Mouse (Mus musculus): ENCODE measurements at regions not wholly inside any gene's neighbourhood (a gene's known extent, or its start where the extent isn't known, plus 50 kb on each side); places are given as distances from the start of the nearest gene placed in this dataset.

- Histone ChIP-seq H3K79me2 (ENCODE audit: control insufficient read depth, insufficient read depth, low read length) (no peaks in the 10 kb centered on the region), H3K4me3 (ENCODE audit: insufficient read depth, low read depth, low read length) (no peak overlapping the region), H3K27me3 (ENCODE audit: control insufficient read depth, insufficient read depth, low read length) (no peaks in the 10 kb centered on the region), H3K27ac (replicated peaks; ENCODE audit: insufficient read depth, low read depth, low read length) (no peak overlapping the region), H3K9ac (ENCODE audit: low read depth, low read length) (no peak overlapping the region), H3K36me3 (ENCODE audit: control insufficient read depth, insufficient read depth, low read length) (no peaks in the 10 kb centered on the region), H3K4me1 (ENCODE audit: control insufficient read depth, insufficient read depth, low read length) (no peaks in the 10 kb centered on the region)
- 69% methylated on average over 3 of the region's 3 CpGs for WGBS
- TF ChIP-seq POLR2A (IDR thresholded peaks at IDR 0.05; ENCODE audit: extremely low read depth, insufficient read depth, low read length) = no peak
- no peak for TF ChIP-seq CTCF (IDR thresholded peaks at IDR 0.05; ENCODE audit: low read depth, low read length)
- DNase-seq (ENCODE audit: extremely low read depth, low read depth, low spot score) = no peak
These were observed 200.3 kb upstream of the Gm11042 start for GRCm38 (mm10) chr12:74516527-74516926.

- H3K9ac ChIP-seq (ENCODE audit: low read depth, low read length) = no peak overlapping the region
- no peaks in the 10 kb centered on the region for H3K36me3 ChIP-seq (ENCODE audit: control insufficient read depth, insufficient read depth, low read length)
- no peaks in the 10 kb centered on the region for H3K4me1 ChIP-seq (ENCODE audit: control insufficient read depth, insufficient read depth, low read length)
- H3K27me3 ChIP-seq (ENCODE audit: control insufficient read depth, insufficient read depth, low read length) = no peaks in the 10 kb centered on the region
- WGBS = 80% methylated on average over 2 of the region's 2 CpGs
- no peak overlapping the region for H3K4me3 ChIP-seq (ENCODE audit: insufficient read depth, low read depth, low read length)
- no peak for TF ChIP-seq POLR2A (IDR thresholded peaks at IDR 0.05; ENCODE audit: extremely low read depth, insufficient read depth, low read length)
- TF ChIP-seq CTCF (IDR thresholded peaks at IDR 0.05; ENCODE audit: low read depth, low read length) = no peak
- H3K79me2 ChIP-seq (ENCODE audit: control insufficient read depth, insufficient read depth, low read length) = no peaks in the 10 kb centered on the region
- no peak for DNase-seq (ENCODE audit: extremely low read depth, low read depth, low spot score)
- no peak overlapping the region for H3K27ac ChIP-seq (replicated peaks; ENCODE audit: insufficient read depth, low read depth, low read length)
These were observed 186.6 kb upstream of the Gm11042 start for GRCm38 (mm10) chr12:74502791-74503190.

DNA sequence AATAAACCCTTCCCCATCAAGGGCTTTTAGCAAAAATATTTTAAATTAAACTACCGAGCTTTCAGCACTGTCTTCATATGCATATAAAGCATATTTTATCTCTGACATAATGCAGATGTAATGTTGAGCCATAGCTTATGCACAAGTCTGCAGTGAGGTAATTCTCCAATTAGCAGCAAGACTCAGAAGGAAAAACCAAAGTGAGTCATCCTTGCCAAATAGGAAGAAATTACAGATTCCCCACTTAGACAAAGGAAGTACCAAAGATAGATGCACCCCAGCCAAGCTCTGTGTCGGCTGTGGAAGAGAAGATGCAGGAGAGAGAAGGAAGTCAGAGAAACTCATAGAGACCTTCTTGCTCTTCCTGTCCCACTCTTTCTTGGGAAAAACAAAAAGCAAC lies 161.4 kb upstream of the Gm11042 start:
- H3K79me2 ChIP-seq (ENCODE audit: control insufficient read depth, insufficient read depth, low read length) = no peaks in the 10 kb centered on the region
- no peaks in the 10 kb centered on the region for H3K27me3 ChIP-seq (ENCODE audit: control insufficient read depth, insufficient read depth, low read length)
- WGBS = 61% methylated on average over 2 of the region's 2 CpGs
- H3K9ac ChIP-seq (ENCODE audit: low read depth, low read length) = no peak overlapping the region
- no peak overlapping the region for H3K27ac ChIP-seq (replicated peaks; ENCODE audit: insufficient read depth, low read depth, low read length)
- H3K4me1 ChIP-seq (ENCODE audit: control insufficient read depth, insufficient read depth, low read length) = no peaks in the 10 kb centered on the region
- H3K36me3 ChIP-seq (ENCODE audit: control insufficient read depth, insufficient read depth, low read length) = no peaks in the 10 kb centered on the region
- DNase-seq (ENCODE audit: extremely low read depth, low read depth, low spot score) = no peak
- H3K4me3 ChIP-seq (ENCODE audit: insufficient read depth, low read depth, low read length) = no peak overlapping the region
- TF ChIP-seq POLR2A (IDR thresholded peaks at IDR 0.05; ENCODE audit: extremely low read depth, insufficient read depth, low read length) (no peak), CTCF (IDR thresholded peaks at IDR 0.05; ENCODE audit: low read depth, low read length) (no peak)

DNA sequence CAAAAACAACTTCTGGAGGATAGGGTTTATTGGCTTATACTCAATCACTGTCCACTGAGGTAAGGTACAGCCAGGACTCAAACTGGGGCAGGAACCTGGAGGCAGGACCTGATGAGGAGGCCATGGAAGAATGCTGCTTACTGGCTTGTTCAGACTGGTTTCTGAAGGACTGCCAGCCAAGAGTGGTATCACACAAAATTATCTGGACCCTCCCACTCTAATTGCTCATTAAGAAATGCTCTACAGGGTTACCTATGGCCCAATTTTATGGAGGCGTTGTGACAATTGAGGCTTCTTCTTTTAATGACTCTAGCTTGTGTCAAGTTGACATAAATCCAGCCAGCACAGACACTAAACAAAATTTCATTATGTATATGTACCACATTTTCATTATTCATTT lies 158.5 kb upstream of the Gm11042 start:
- Histone ChIP-seq H3K36me3 (ENCODE audit: control insufficient read depth, insufficient read depth, low read length) (no peaks in the 10 kb centered on the region), H3K4me1 (ENCODE audit: control insufficient read depth, insufficient read depth, low read length) (no peaks in the 10 kb centered on the region), H3K79me2 (ENCODE audit: control insufficient read depth, insufficient read depth, low read length) (no peaks in the 10 kb centered on the region), H3K27ac (replicated peaks; ENCODE audit: insufficient read depth, low read depth, low read length) (no peak overlapping the region), H3K9ac (ENCODE audit: low read depth, low read length) (no peak overlapping the region), H3K27me3 (ENCODE audit: control insufficient read depth, insufficient read depth, low read length) (no peaks in the 10 kb centered on the region), H3K4me3 (ENCODE audit: insufficient read depth, low read depth, low read length) (no peak overlapping the region)
- no peak for TF ChIP-seq CTCF (IDR thresholded peaks at IDR 0.05; ENCODE audit: low read depth, low read length)
- no peak for TF ChIP-seq POLR2A (IDR thresholded peaks at IDR 0.05; ENCODE audit: extremely low read depth, insufficient read depth, low read length)
- no peak for DNase-seq (ENCODE audit: extremely low read depth, low read depth, low spot score)
- WGBS = 90% methylated on average over 1 of the region's 1 CpGs

DNA sequence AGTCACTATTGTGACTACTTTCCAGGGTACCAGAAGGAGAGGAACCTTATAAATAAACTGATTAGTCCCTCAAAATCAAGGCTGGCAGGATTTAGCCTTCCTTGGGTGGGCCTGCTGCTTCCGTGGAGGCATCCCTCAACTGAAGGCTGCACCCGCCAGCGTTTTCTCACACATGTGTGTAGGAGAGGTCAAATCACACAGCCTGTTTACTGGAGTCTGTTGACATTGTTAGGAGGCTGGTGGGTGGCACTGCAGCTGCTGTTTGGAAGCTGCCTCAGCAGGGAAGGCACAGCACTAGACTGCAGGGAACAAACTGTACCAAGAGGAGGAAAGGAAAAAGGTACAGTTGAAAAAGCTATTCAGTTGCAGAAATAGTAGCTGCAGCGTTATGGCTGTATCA lies 142.3 kb upstream of the Gm11042 start:
- no peak for DNase-seq (ENCODE audit: extremely low read depth, low read depth, low spot score)
- TF ChIP-seq CTCF (IDR thresholded peaks at IDR 0.05; ENCODE audit: low read depth, low read length) = no peak
- TF ChIP-seq POLR2A (IDR thresholded peaks at IDR 0.05; ENCODE audit: extremely low read depth, insufficient read depth, low read length) = no peak
- Histone ChIP-seq H3K79me2 (ENCODE audit: control insufficient read depth, insufficient read depth, low read length) (no peaks in the 10 kb centered on the region), H3K27me3 (ENCODE audit: control insufficient read depth, insufficient read depth, low read length) (no peaks in the 10 kb centered on the region), H3K4me1 (ENCODE audit: control insufficient read depth, insufficient read depth, low read length) (no peaks in the 10 kb centered on the region), H3K36me3 (ENCODE audit: control insufficient read depth, insufficient read depth, low read length) (no peaks in the 10 kb centered on the region), H3K4me3 (ENCODE audit: insufficient read depth, low read depth, low read length) (no peak overlapping the region), H3K27ac (replicated peaks; ENCODE audit: insufficient read depth, low read depth, low read length) (no peak overlapping the region), H3K9ac (ENCODE audit: low read depth, low read length) (no peak overlapping the region)
- 26% methylated on average over 4 of the region's 4 CpGs for WGBS

- no peaks in the 10 kb centered on the region for H3K27me3 ChIP-seq (ENCODE audit: control insufficient read depth, insufficient read depth, low read length)
These were observed 136.3 kb upstream of the Gm11042 start for GRCm38 (mm10) chr12:74452375-74453090.

More at GRCm38 (mm10) chr12:74452375-74453090, 136.3 kb upstream of the Gm11042 start:
- Histone ChIP-seq H3K79me2 (ENCODE audit: control insufficient read depth, insufficient read depth, low read length) (no peaks in the 10 kb centered on the region), H3K9ac (ENCODE audit: low read depth, low read length) (no peak overlapping the region), H3K27ac (replicated peaks; ENCODE audit: insufficient read depth, low read depth, low read length) (no peak overlapping the region), H3K36me3 (ENCODE audit: control insufficient read depth, insufficient read depth, low read length) (no peaks in the 10 kb centered on the region), H3K4me3 (ENCODE audit: insufficient read depth, low read depth, low read length) (no peak overlapping the region), H3K4me1 (ENCODE audit: control insufficient read depth, insufficient read depth, low read length) (no peaks in the 10 kb centered on the region)
- WGBS = 64% methylated on average over 4 of the region's 4 CpGs
- TF ChIP-seq POLR2A (IDR thresholded peaks at IDR 0.05; ENCODE audit: extremely low read depth, insufficient read depth, low read length) (no peak), CTCF (IDR thresholded peaks at IDR 0.05; ENCODE audit: low read depth, low read length) (no peak)
- DNase-seq (ENCODE audit: extremely low read depth, low read depth, low spot score) = no peak

All from liver, adult 2 months (tissue).